Mouse (Mus musculus): ENCODE measurements around the gene Mmaa.

The Mmaa gene

GRCm38 (mm10) chr8:79222106-79222751 is 72.5 kb downstream of the Mmaa start:
- no peak for DNase-seq (ENCODE audit: low read depth)
